Mouse (Mus musculus) kidney, adult 18-20 months (tissue): Measurements from ENCODE around the gene Tex14.
"Not testable (repeated sequence)": the region's sequence is repeated elsewhere in the genome, so short reads cannot be mapped to it uniquely, and the experiment has no call there.

ENCODE experiments used
- DNase-seq: peaks from one replicate; pipeline ENCODE4 v3.0.0; 2021

Gene Tex14

GRCm38 (mm10) chr11:87448476-87449199, 43.8 kb downstream of the Tex14 start:
- peak; percentile 42 for DNase-seq

- no peak for DNase-seq
Observed at GRCm38 (mm10) chr11:87449200-87449547, 44.3 kb downstream of the Tex14 start.

- DNase-seq = not testable (repeated sequence)
Observed at GRCm38 (mm10) chr11:87449847-87450246, 45.0 kb downstream of the Tex14 start.

- DNase-seq = not testable (repeated sequence)
Observed at GRCm38 (mm10) chr11:87452779-87453178, 47.9 kb downstream of the Tex14 start.

GRCm38 (mm10) chr11:87453216-87454034, 48.6 kb downstream of the Tex14 start:
- peak; percentile 52 for DNase-seq

- no peak for DNase-seq
Observed at GRCm38 (mm10) chr11:87454035-87454690, 49.3 kb downstream of the Tex14 start.

- no peak for DNase-seq
Observed at GRCm38 (mm10) chr11:87455573-87455972, 50.7 kb downstream of the Tex14 start.

- no peak for DNase-seq
Observed at GRCm38 (mm10) chr11:87455984-87456383, 51.1 kb downstream of the Tex14 start.

GRCm38 (mm10) chr11:87460566-87460965, 55.7 kb downstream of the Tex14 start:
- no peak for DNase-seq

GRCm38 (mm10) chr11:87461780-87462460, 57.1 kb downstream of the Tex14 start:
- peak; percentile 83 for DNase-seq

- DNase-seq = no peak
Observed at GRCm38 (mm10) chr11:87462461-87463242, 57.8 kb downstream of the Tex14 start.

- no peak for DNase-seq
Observed at GRCm38 (mm10) chr11:87463243-87463540, 58.3 kb downstream of the Tex14 start.

- DNase-seq = not testable (repeated sequence)
Observed at GRCm38 (mm10) chr11:87463792-87464430, 59.0 kb downstream of the Tex14 start.

GRCm38 (mm10) chr11:87465990-87466593, 61.2 kb downstream of the Tex14 start:
- no peak for DNase-seq

- no peak for DNase-seq
Observed at GRCm38 (mm10) chr11:87467491-87468277, 62.8 kb downstream of the Tex14 start.

- no peak for DNase-seq
Observed at GRCm38 (mm10) chr11:87468278-87468655, 63.4 kb downstream of the Tex14 start.

GRCm38 (mm10) chr11:87468706-87469315, 63.9 kb downstream of the Tex14 start:
- DNase-seq = no peak

- peak; percentile 77 for DNase-seq
Observed at GRCm38 (mm10) chr11:87470807-87471698, 66.2 kb downstream of the Tex14 start.

- not testable (repeated sequence) for DNase-seq
Observed at GRCm38 (mm10) chr11:87471699-87471997, 66.8 kb downstream of the Tex14 start.
